Mouse (Mus musculus) hindbrain, embryonic 11.5 days (tissue): ENCODE data around the gene Polr2m. TPM values are rescaled to one million over a fixed set of nuclear protein-coding genes. Genes with fewer than 3 reads are reported as not detected.
A peak's percentile ranks its signal among the peaks of the same experiment; 100 is the strongest.

Source experiments
- ATAC-seq: fragments of 200-750 bp; cut with Nextera tagmentation; 2 replicates; pipeline ENCODE4 v1.8.0; 2017; ENCODE audit warnings: mild to moderate bottlenecking, moderate TSS enrichment, moderate library complexity; ENCODE audit not compliant: low FRiP score
- DNase-seq: peaks from one replicate; pipeline ENCODE4 v3.0.0-alpha.2; 2015; ENCODE audit warnings: low spot score
- H3K27ac ChIP-seq: fragments of 300-500 bp; sonication (generic); 2 replicates; pipeline ENCODE4 v1.5.1; 2014; ENCODE audit warnings: mild to moderate bottlenecking, low read depth, low read length
- H3K27me3 ChIP-seq: fragments of 300-500 bp; sonication (generic); 2 replicates; pipeline ENCODE4 v1.6.1; 2014; ENCODE audit warnings: mild to moderate bottlenecking, low read length, moderate library complexity, mixed read lengths; ENCODE audit not compliant: control insufficient read depth, insufficient read depth
- H3K36me3 ChIP-seq: fragments of 300-500 bp; sonication (generic); 2 replicates; pipeline ENCODE4 v1.6.1; 2014; ENCODE audit warnings: mild to moderate bottlenecking, low read length, moderate library complexity, mixed read lengths; ENCODE audit not compliant: control insufficient read depth, insufficient read depth
- H3K4me1 ChIP-seq: fragments of 300-500 bp; sonication (generic); replicated peaks from 2 replicates; pipeline ENCODE4 v1.6.1; 2014; ENCODE audit warnings: low read length, mixed read lengths; ENCODE audit not compliant: control insufficient read depth, insufficient read depth
- H3K4me2 ChIP-seq: fragments of 300-500 bp; sonication (generic); replicated peaks from 2 replicates; pipeline ENCODE4 v1.6.1; 2014; ENCODE audit warnings: mild to moderate bottlenecking, low read depth, low read length
- H3K4me3 ChIP-seq: fragments of 300-500 bp; sonication (generic); 2 replicates; pipeline ENCODE4 v1.5.1; 2014; ENCODE audit warnings: low read depth, low read length
- H3K9ac ChIP-seq: fragments of 300-500 bp; sonication (generic); 2 replicates; pipeline ENCODE4 v1.6.1; 2014; ENCODE audit warnings: low read depth, low read length
- H3K9me3 ChIP-seq: fragments of 300-500 bp; sonication (generic); 2 replicates; pipeline ENCODE4 v1.6.1; 2016; ENCODE audit warnings: low read length; ENCODE audit not compliant: control insufficient read depth
- WGBS: fragments of 180-500 bp; shearing (Covaris S2); extraction: QIAGEN DNeasy Blood & Tissue Kit; methylation state at CpG from one replicate; pipeline ENCODE4 v1.1.7; 2014; 5-methylcytosine and 5-hydroxymethylcytosine counted together
- polyA plus RNA-seq: library from polyadenylated mRNA; unstranded; fragments of >200 nt; fragmentation: Nextera tagmentation; extraction: Ambion mirVana; gene quantifications from 2 replicates; pipeline ENCODE4 v1.2.1, GENCODE M21; 2014

Gene Polr2m
- polyA plus RNA-seq: 383 and 404 TPM in 2 replicates

DNA sequence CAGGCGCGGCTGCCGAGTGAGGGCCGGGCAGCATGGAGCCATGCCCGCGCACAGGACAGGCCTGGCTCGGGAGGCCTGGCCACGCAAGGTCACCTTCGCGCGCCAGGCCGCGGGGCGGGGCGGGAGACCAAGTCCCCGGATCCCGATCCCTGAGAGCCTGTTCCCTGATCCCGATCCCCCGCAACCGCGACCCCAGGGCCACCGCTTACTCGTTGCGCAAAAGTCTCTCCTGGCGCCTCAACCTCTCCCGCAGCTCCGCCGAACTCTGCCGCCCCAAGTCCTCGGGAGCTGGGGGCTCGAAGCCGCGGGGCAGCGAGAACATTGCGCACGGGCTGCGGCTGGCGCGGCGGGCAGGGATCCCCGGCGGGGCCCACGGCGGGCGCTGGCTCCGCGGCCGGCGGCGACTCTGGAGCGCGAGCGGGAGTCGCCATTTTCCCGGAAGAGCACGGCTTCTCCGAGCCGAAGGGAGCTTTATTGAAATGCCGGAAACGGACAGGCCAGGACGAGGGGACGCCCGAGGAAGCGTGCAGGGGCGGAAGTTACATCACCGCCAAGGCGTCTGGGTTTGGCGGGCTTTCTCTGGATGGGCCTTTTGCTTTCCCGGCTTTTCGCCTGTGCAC lies at the start of gene Polr2m:
Gene Polr2m (minus strand): TSS at position 461 of the 620 bp plus-strand sequence.
- Histone ChIP-seq H3K9ac (peak within 1 kb of the TSS; percentile 98), H3K27me3 (no peaks in the 10 kb centered on the region), H3K4me3 (peak within 1 kb of the TSS; percentile 86), H3K27ac (peak within 1 kb of the TSS; percentile 85), H3K9me3 (no peaks in the 10 kb centered on the region), H3K4me2 (peak within 1 kb of the TSS; percentile 65), H3K36me3 (peaks cover 19% of the 10 kb centered on the region), H3K4me1 (0 out of 2 replicates have a peak, but pooled peaks cover 2% of the 10 kb centered on the region)
- ATAC-seq (peak; percentile 97), DNase-seq (peak; percentile 97)
- 1% methylated on average over 70 of the region's 70 CpGs for WGBS

DNA sequence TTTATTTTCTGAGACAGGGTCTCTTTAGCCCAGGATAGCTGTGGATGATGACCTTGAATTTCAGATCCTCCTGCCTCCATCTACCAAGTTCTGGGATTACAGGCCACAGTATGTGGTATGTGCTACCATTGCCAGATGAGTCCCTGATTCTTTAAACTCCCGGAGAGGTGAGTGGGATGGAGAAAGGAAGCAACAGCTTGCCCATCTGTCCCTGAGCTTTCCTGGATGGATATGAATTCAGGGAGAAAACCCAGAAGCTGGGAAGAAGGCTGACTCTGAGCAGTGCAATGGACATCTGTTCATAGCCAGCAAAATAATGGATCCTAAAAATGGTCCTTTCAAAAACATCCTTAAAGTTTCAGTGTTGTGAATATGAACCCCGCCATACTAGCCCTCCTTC lies 49.3 kb upstream of the Polr2m start:
- DNase-seq: no peak
- WGBS: 89% methylated on average over 2 of the region's 2 CpGs
- H3K27me3 ChIP-seq: no peaks in the 10 kb centered on the region

DNA sequence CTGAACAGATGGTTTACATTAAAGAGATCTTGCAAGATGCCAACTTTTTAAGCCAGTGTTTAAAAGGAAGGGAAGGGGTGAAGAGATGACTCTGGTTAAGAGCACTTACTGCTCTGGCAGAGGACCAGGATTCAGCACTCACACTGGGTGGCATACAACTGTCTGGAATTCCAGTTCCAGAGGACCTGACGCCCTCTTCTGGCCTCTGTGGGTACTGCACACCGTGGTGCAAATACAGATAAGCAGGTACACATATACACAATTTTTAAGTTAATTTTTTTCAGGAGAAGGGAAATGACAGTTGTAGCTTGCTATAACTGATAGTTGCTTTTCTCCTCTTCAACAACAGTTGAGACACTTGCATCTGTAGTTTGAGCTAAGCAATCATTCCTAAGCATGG lies 44.2 kb upstream of the Polr2m start:
- H3K4me1 ChIP-seq: no peaks in the 10 kb centered on the region
- no peaks in the 10 kb centered on the region for H3K9me3 ChIP-seq
- no peak overlapping the region for H3K4me2 ChIP-seq
- no peaks in the 10 kb centered on the region for H3K36me3 ChIP-seq
- no peak overlapping the region for H3K27ac ChIP-seq
- H3K9ac ChIP-seq: no peak overlapping the region
- no peak overlapping the region for H3K4me3 ChIP-seq
- no peak for ATAC-seq
- WGBS: 71% methylated on average over 2 of the region's 2 CpGs
- no peak for DNase-seq
- no peaks in the 10 kb centered on the region for H3K27me3 ChIP-seq

More for the DNA sequence above, 49.3 kb upstream of the Polr2m start:
- Histone ChIP-seq H3K4me2 (no peak overlapping the region), H3K27ac (no peak overlapping the region), H3K9me3 (no peaks in the 10 kb centered on the region), H3K36me3 (no peaks in the 10 kb centered on the region), H3K4me3 (no peak overlapping the region), H3K9ac (no peak overlapping the region), H3K4me1 (no peaks in the 10 kb centered on the region)
- ATAC-seq: no peak

DNA sequence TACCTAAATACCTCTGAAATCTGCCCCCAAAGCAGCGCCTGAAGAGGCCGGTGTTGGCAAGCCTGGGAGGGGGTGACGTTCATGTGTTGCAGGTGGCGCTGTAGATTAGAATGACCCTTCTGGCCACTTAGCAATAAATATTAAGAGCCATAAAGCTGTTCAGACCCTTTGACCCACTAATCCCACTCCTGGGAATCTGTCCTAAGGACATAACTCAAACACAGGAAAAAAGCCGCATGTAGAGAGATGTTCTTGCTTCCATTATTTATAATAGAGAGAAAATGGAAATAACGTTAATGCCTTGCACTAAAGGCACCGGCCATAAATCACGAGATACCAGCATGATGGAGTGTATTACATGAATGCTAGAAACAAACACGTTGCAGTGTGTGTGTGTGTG lies 41.7 kb upstream of the Polr2m start:
- no peaks in the 10 kb centered on the region for H3K4me1 ChIP-seq
- WGBS: 72% methylated on average over 9 of the region's 9 CpGs
- ATAC-seq: no peak
- H3K27ac ChIP-seq: no peak overlapping the region
- H3K36me3 ChIP-seq: no peaks in the 10 kb centered on the region
- H3K4me3 ChIP-seq: no peak overlapping the region
- no peak overlapping the region for H3K4me2 ChIP-seq
- no peak overlapping the region for H3K9ac ChIP-seq
- H3K27me3 ChIP-seq: no peaks in the 10 kb centered on the region
- DNase-seq: no peak
- H3K9me3 ChIP-seq: no peaks in the 10 kb centered on the region

DNA sequence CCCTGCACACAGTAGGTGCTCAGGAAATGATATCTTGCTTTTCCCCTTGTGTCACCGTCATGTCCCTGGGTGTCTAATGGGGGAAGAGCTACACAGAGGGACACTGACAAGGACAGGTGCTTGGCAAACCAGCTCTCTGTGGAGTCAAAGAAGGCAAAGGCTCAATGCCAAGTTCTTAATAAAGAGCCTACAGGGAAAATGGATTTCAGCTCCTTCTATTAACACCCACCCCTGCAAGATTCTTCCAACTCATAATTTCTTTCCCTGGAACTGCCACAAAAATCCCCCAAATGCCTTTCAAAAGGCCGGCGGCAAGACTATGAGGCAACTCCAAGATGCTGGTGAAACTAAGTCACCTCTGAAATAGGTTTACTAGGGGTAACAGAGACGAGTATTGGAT lies 38.2 kb upstream of the Polr2m start:
- H3K9me3 ChIP-seq: no peaks in the 10 kb centered on the region
- no peak for DNase-seq
- H3K4me3 ChIP-seq: no peak overlapping the region
- 88% methylated on average over 4 of the region's 4 CpGs for WGBS
- H3K4me2 ChIP-seq: no peak overlapping the region
- no peaks in the 10 kb centered on the region for H3K36me3 ChIP-seq
- H3K4me1 ChIP-seq: no peaks in the 10 kb centered on the region
- H3K27ac ChIP-seq: no peak overlapping the region
- no peak overlapping the region for H3K9ac ChIP-seq
- no peaks in the 10 kb centered on the region for H3K27me3 ChIP-seq
- ATAC-seq: no peak

DNA sequence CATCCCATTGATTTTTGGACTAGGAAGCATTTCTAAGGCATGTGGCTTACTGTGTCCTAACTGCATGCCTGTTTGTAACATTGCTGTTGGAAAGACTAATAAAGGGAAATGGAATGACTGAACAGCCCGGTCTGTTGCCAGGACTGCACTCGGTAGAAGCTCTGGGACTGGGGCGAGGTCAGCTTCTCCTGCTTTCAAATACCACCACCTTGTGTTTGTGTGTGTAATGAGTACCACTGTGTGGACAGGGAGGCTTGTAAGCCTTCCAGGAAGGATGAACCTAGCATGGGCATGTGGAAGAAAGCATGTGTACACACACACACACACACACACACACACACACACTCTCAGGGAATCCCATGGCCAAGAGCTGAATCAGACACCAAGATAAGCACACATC lies 34.1 kb upstream of the Polr2m start:
- ATAC-seq (no peak), DNase-seq (no peak)
- Histone ChIP-seq H3K27ac (no peak overlapping the region), H3K4me1 (no peaks in the 10 kb centered on the region), H3K9me3 (no peaks in the 10 kb centered on the region), H3K9ac (no peak overlapping the region), H3K4me3 (no peak overlapping the region), H3K27me3 (no peaks in the 10 kb centered on the region), H3K36me3 (no peaks in the 10 kb centered on the region), H3K4me2 (no peak overlapping the region)
- 81% methylated on average over 3 of the region's 3 CpGs for WGBS

DNA sequence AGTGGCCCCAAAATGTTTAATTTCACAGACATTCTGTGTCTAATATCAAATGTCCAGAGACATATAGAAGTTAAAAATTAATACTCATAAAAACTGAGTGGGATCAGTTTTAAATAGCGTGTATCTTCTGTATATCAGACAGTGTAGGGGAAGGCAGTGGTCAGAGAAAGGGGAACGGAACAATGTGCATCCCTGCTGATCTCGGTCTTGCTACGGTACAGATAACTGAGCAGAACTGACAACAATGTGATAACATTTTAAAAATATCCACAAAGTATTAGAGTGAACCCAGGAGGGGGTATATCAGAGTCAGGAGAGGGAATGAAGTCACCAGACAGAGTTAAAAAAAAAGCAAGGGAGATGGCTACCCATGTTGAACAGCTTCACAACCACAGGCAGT lies 31.8 kb upstream of the Polr2m start:
- H3K9me3 ChIP-seq: no peaks in the 10 kb centered on the region
- no peak overlapping the region for H3K9ac ChIP-seq
- ATAC-seq: no peak

DNA sequence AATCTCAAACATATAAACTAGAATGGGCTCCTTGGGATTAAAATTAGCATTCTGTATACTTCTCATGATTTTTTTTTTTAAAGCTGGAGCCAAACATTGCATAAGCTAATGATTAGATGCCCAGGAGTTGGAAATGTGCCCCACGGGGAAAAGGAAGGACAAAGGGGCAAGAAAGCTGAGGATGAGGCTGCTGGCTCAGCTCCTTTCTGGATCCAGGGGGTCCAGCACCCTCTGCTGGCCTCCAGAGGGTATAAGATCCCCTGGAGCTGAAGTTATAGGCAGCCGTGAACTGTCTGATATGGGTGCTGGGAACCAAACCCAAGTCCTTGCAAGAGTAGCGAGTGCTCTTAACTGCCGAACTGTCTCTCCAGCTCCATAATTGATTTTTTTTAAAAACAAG lies 30.1 kb upstream of the Polr2m start:
- H3K4me3 ChIP-seq: no peak overlapping the region
- 94% methylated on average over 4 of the region's 4 CpGs for WGBS
- H3K4me2 ChIP-seq: no peak overlapping the region

More for the DNA sequence above, 31.8 kb upstream of the Polr2m start:
- no peak overlapping the region for H3K27ac ChIP-seq
- WGBS: 89% methylated on average over 4 of the region's 4 CpGs
- no peaks in the 10 kb centered on the region for H3K27me3 ChIP-seq
- no peaks in the 10 kb centered on the region for H3K4me1 ChIP-seq
- no peak overlapping the region for H3K4me2 ChIP-seq
- no peak for DNase-seq
- no peaks in the 10 kb centered on the region for H3K36me3 ChIP-seq
- no peak overlapping the region for H3K4me3 ChIP-seq

DNA sequence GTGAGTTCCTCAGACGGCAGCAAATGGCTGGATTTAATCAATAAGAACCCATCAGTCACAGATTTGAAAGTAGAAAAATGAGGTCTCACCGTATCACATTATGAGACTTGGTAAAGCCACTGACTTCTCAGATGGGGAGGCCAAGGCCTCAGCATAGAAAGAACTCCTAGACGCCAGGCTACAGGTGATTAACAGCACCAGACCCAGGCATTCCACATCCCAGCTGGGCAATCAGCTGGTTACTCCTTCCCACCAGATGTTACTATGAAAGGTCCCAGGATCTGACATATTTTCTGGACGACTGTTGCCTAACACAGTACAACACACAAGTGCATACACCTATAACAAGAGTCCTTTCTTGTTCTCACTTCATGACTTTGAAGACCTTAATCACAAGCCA lies 27.8 kb upstream of the Polr2m start:
- Histone ChIP-seq H3K27me3 (no peaks in the 10 kb centered on the region), H3K9me3 (no peaks in the 10 kb centered on the region), H3K36me3 (no peaks in the 10 kb centered on the region), H3K4me2 (no peak overlapping the region), H3K4me3 (no peak overlapping the region), H3K4me1 (no peaks in the 10 kb centered on the region), H3K9ac (no peak overlapping the region), H3K27ac (no peak overlapping the region)
- WGBS: 81% methylated on average over 4 of the region's 4 CpGs
- ATAC-seq: no peak
- no peak for DNase-seq

More for the DNA sequence above, 30.1 kb upstream of the Polr2m start:
- no peaks in the 10 kb centered on the region for H3K9me3 ChIP-seq
- DNase-seq: no peak
- no peaks in the 10 kb centered on the region for H3K4me1 ChIP-seq
- H3K27ac ChIP-seq: no peak overlapping the region
- H3K27me3 ChIP-seq: no peaks in the 10 kb centered on the region
- H3K9ac ChIP-seq: no peak overlapping the region
- no peak for ATAC-seq
- no peaks in the 10 kb centered on the region for H3K36me3 ChIP-seq
